Mouse (Mus musculus): ENCODE data around the gene Clstn3.
"Not testable (repeated sequence)": the region's sequence is repeated elsewhere in the genome, so short reads cannot be mapped to it uniquely, and the experiment has no call there.

The Clstn3 gene

GRCm38 (mm10) chr6:124464305-124465271 lies at the start of gene Clstn3:
Gene Clstn3 (minus strand): TSS chr6:124464794.
- DNase-seq (ENCODE audit: low read depth, low spot score) = no peak

- DNase-seq (ENCODE audit: low read depth, low spot score) = no peak
These were observed 47.8 kb upstream of the Clstn3 start, which contains the start of gene C1ra for GRCm38 (mm10) chr6:124512355-124512836. Gene C1ra (plus strand): TSS chr6:124512405.

- DNase-seq (ENCODE audit: low read depth, low spot score) = no peak
These were observed 47.3 kb upstream of the Clstn3 start for GRCm38 (mm10) chr6:124511936-124512335.

GRCm38 (mm10) chr6:124509192-124509591 lies 44.6 kb upstream of the Clstn3 start:
- not testable (repeated sequence) for DNase-seq (ENCODE audit: low read depth, low spot score)

- no peak for DNase-seq (ENCODE audit: low read depth, low spot score)
These were observed 43.7 kb upstream of the Clstn3 start for GRCm38 (mm10) chr6:124508292-124508691.

GRCm38 (mm10) chr6:124506991-124507390 lies 42.4 kb upstream of the Clstn3 start:
- no peak for DNase-seq (ENCODE audit: low read depth, low spot score)

- DNase-seq (ENCODE audit: low read depth, low spot score) = no peak
These were observed 40.4 kb upstream of the Clstn3 start for GRCm38 (mm10) chr6:124505028-124505427.

GRCm38 (mm10) chr6:124502021-124502420 lies 37.4 kb upstream of the Clstn3 start:
- DNase-seq (ENCODE audit: low read depth, low spot score) = no peak

GRCm38 (mm10) chr6:124501473-124501872 lies 36.9 kb upstream of the Clstn3 start:
- no peak for DNase-seq (ENCODE audit: low read depth, low spot score)

GRCm38 (mm10) chr6:124499914-124500566 lies 35.4 kb upstream of the Clstn3 start:
- no peak for DNase-seq (ENCODE audit: low read depth, low spot score)

GRCm38 (mm10) chr6:124496054-124496453 lies 31.5 kb upstream of the Clstn3 start:
- no peak for DNase-seq (ENCODE audit: low read depth, low spot score)

GRCm38 (mm10) chr6:124493886-124494285 lies 29.3 kb upstream of the Clstn3 start:
- no peak for DNase-seq (ENCODE audit: low read depth, low spot score)

- DNase-seq (ENCODE audit: low read depth, low spot score) = peak; percentile 92
These were observed 28.4 kb upstream of the Clstn3 start, which contains the start of gene C1rl for GRCm38 (mm10) chr6:124492842-124493561. Gene C1rl (plus strand): TSS chr6:124493113.

- no peak for DNase-seq (ENCODE audit: low read depth, low spot score)
These were observed 26.8 kb upstream of the Clstn3 start for GRCm38 (mm10) chr6:124491427-124491826.

GRCm38 (mm10) chr6:124488952-124489351 lies 24.4 kb upstream of the Clstn3 start:
- DNase-seq (ENCODE audit: low read depth, low spot score) = no peak

- DNase-seq (ENCODE audit: low read depth, low spot score) = no peak
These were observed 22.9 kb upstream of the Clstn3 start for GRCm38 (mm10) chr6:124487509-124487908.

- DNase-seq (ENCODE audit: low read depth, low spot score) = no peak
These were observed 21.0 kb upstream of the Clstn3 start for GRCm38 (mm10) chr6:124485414-124486144.

GRCm38 (mm10) chr6:124484851-124485250 lies 20.3 kb upstream of the Clstn3 start:
- no peak for DNase-seq (ENCODE audit: low read depth, low spot score)

GRCm38 (mm10) chr6:124483831-124484230 lies 19.2 kb upstream of the Clstn3 start:
- not testable (repeated sequence) for DNase-seq (ENCODE audit: low read depth, low spot score)

- no peak for DNase-seq (ENCODE audit: low read depth, low spot score)
These were observed 17.0 kb upstream of the Clstn3 start for GRCm38 (mm10) chr6:124481571-124481970.

GRCm38 (mm10) chr6:124480295-124480694 lies 15.7 kb upstream of the Clstn3 start:
- DNase-seq (ENCODE audit: low read depth, low spot score) = no peak
